Mouse (Mus musculus): ENCODE data around the gene S100g.

DNA sequence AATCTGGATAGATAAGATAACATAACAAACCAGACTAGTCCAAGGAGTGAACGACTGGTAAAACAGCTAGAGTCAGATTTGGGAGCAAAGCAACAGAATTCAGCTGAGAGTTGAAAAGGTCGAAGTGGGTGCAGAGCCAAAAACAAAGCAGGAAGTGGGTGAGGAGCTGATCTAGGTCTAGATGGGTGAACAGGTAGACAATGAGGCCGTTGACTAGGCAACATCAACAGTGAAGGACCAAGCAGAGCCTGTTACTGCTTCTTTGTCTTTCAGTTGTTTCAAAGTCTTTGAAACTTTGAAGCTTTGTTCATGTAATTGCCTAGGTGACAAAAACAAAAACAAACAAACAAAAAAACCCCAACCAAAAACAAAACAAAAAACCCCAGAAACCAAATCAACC lies 11.8 kb upstream of the S100g start:
- no peak for TF ChIP-seq USF1 (IDR thresholded peaks at IDR 0.05; ENCODE audit: low read depth)
- TF ChIP-seq POLR2A (IDR thresholded peaks at IDR 0.05; ENCODE audit: insufficient read length, low read depth): no peak
- no peak for TF ChIP-seq E2F4 (IDR thresholded peaks at IDR 0.05; ENCODE audit: insufficient read depth)
- TF ChIP-seq POLR2AphosphoS2 (IDR thresholded peaks at IDR 0.05; ENCODE audit: insufficient read length, low read depth): no peak
- TF ChIP-seq TCF3 (IDR thresholded peaks at IDR 0.05; ENCODE audit: insufficient read length, low read depth): no peak

All from myocyte (in vitro differentiated cells).